Mouse (Mus musculus): ENCODE results near the gene Taf9. TPM values are rescaled to one million over a fixed set of nuclear protein-coding genes. Genes with fewer than 3 reads are reported as not detected.

Taf9 gene
- polyA plus RNA-seq, 1 experiment from 2014 or later = 29.3 TPM

GRCm38 (mm10) chr13:100622241-100622640 is 29.1 kb upstream of the Taf9 start:
- Histone ChIP-seq H3K4me2 (no peak overlapping the region), H3K27ac (no peak overlapping the region), H3K9ac (no peak overlapping the region), H3K36me3 (replicated peaks) (peaks cover 53% of the 10 kb centered on the region), H3K27me3 (peaks cover 5% of the 10 kb centered on the region; the same call in 1 of the 2 replicates), H3K9me3 (no peaks in the 10 kb centered on the region), H3K4me3 (replicated peaks) (no peak overlapping the region), H3K4me1 (no peaks in the 10 kb centered on the region)
- WGBS = 90% methylated on average over 4 of the region's 4 CpGs
- no peak for ATAC-seq (ENCODE audit: low FRiP score)

DNA sequence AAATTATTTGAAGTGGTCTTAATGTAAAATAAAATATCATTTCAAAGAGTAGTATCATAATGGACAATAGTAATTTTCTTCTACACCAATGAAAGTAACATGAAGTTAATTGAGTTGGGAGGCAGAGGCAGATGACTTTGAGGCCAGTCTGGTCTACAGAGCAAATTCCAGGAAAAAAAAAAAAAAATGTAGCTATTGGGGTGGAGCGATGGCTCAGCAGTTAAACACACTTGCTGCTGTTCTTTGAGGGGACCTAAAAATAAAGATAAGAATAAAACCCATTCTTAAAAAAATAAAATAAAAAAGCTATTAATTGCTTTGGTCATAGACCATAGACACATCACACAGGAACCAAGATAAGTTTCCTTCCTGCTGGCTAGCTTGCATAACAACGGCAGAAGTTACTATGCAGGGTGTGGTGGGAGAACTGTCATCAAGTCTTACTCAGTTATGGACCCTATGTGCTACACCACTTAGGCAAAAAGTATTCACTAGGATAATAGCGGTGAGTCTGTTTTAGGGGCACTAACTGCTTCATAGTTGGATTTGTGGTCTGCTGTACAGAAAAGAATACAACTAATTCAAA is 17.2 kb upstream of the Taf9 start:
- Histone ChIP-seq H3K4me1 (no peaks in the 10 kb centered on the region), H3K27ac (no peak overlapping the region), H3K9me3 (no peaks in the 10 kb centered on the region), H3K27me3 (no peaks in the 10 kb centered on the region), H3K36me3 (replicated peaks) (peaks cover 56% of the 10 kb centered on the region), H3K9ac (no peak overlapping the region), H3K4me2 (no peak overlapping the region), H3K4me3 (replicated peaks) (no peak overlapping the region)
- no peak for ATAC-seq (ENCODE audit: low FRiP score)
- WGBS = 97% methylated on average over 3 of the region's 3 CpGs

GRCm38 (mm10) chr13:100642471-100643209 is 8.7 kb upstream of the Taf9 start:
- no peaks in the 10 kb centered on the region for H3K4me1 ChIP-seq
- H3K9me3 ChIP-seq = no peaks in the 10 kb centered on the region
- no peak overlapping the region for H3K4me3 ChIP-seq (replicated peaks)
- H3K4me2 ChIP-seq = no peak overlapping the region
- no peak for ATAC-seq (ENCODE audit: low FRiP score)
- H3K9ac ChIP-seq = no peak overlapping the region
- H3K36me3 ChIP-seq (replicated peaks) = peaks cover 64% of the 10 kb centered on the region
- H3K27ac ChIP-seq = no peak overlapping the region
- no peaks in the 10 kb centered on the region for H3K27me3 ChIP-seq
- WGBS = 94% methylated on average over 4 of the region's 4 CpGs

DNA sequence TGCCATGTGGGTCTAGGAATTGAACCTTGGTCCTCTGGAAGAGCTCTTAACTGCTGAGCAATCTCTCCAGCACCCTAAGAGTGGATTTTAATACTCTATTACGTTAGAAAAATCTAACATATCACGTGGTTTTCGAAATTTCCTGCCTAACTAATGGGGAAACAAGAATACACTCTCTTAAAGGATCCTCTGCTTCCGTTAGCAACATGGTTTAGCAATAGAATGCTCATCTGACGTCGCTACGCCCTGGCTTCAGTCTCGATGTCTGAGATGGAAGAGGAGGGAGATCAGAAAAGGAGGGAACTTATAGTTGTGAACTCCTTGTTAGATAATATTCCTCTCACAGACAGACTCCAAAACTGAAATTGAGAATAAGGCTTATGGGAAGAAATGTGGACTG is 3.2 kb upstream of the Taf9 start:
- no peak overlapping the region for H3K9ac ChIP-seq
- no peak overlapping the region for H3K27ac ChIP-seq
- H3K27me3 ChIP-seq = no peaks in the 10 kb centered on the region
- no peaks in the 10 kb centered on the region for H3K9me3 ChIP-seq
- peaks cover 10% of the 10 kb centered on the region for H3K4me1 ChIP-seq
- peaks cover 29% of the 10 kb centered on the region for H3K36me3 ChIP-seq (replicated peaks)
- H3K4me3 ChIP-seq (replicated peaks) = no peak overlapping the region
- no peak overlapping the region for H3K4me2 ChIP-seq
- no peak for ATAC-seq (ENCODE audit: low FRiP score)
- 95% methylated on average over 8 of the region's 8 CpGs for WGBS

DNA sequence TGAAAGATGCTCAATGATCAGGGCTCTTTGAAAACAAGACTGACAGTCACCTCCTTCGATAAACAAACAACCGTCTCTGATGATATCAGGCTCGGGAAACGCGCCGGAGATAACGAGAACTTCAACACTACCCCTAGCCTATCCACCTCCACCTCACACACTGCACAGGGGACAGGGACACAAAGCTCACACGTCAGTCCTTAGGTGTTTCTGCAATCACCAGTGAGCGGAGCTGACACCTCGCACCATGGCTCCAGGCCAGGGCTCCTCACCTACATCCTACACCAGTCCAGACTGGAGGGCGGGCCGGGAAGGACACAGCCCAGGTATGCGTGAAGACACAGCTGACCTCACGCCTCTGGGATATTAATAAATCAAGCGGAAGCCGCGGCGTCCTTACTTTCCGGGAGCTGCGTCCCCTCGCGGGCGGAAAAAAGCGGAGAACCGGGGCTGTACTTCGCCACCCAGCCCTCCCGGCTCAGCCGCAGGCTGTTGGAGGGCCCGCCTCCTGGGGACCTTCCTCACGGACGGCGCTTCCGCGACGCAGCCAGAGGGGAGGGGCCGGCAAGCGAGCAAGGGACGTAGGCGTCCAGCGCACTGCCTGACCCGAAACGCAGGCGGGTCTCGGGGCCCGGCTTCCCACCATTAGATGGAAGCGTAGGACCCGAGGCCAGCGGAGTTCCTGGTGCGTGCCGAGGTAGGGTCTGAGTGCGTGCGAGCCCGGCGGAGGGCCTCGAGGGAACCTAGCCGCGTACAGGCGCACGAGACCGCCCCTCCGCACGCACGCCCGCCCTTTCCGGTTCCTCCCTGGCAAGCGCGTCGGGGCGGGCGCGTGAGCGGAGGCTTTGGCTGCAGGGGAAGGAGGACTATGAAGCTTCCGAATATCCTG is 585 bp upstream of the Taf9 start, which contains the start of the genes Ak6 and Rad17:
Gene Ak6, plus strand, starts transcription at position 430 of the 889 bp plus-strand sequence.
Gene Rad17, minus strand, starts transcription at position 502 of the 889 bp plus-strand sequence.
- WGBS = under 1% methylated on average over 64 of the region's 73 CpGs
- H3K9ac ChIP-seq = peak within 1 kb of the TSS; percentile 90
- H3K4me1 ChIP-seq = peaks cover 10% of the 10 kb centered on the region
- H3K4me2 ChIP-seq = peak within 1 kb of the TSS; percentile 76
- no peaks in the 10 kb centered on the region for H3K9me3 ChIP-seq
- H3K4me3 ChIP-seq (replicated peaks) = peak within 1 kb of the TSS; percentile 93
- peak within 1 kb of the TSS; percentile 97 for H3K27ac ChIP-seq
- peaks cover 18% of the 10 kb centered on the region for H3K36me3 ChIP-seq (replicated peaks)
- H3K27me3 ChIP-seq = no peaks in the 10 kb centered on the region
- peak; percentile 98 for ATAC-seq (ENCODE audit: low FRiP score)

DNA sequence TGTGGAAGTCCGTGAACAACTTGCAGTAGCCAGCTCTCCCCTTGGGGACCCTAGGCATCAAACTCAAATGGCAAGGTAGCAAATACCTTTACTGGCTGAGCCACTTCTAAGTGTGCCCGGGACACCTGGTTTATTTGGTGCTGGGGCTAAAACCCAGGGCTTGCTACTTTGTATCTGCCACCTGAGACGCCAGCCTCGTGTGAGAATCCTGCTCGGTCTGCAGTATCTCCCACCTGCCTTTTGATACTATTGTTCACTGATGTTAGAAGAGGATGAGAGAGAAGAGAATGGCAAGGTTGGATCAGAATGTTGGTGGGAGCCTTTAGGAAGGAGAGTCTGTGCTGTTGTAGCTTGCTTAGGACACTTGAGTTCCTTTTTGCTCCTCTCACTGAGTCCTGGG is 6.7 kb downstream of the Taf9 start:
- Histone ChIP-seq H3K4me1 (no peaks in the 10 kb centered on the region), H3K27me3 (no peaks in the 10 kb centered on the region), H3K27ac (no peak overlapping the region), H3K36me3 (replicated peaks) (peaks cover 8% of the 10 kb centered on the region; the same call in 1 of the 2 replicates), H3K9me3 (no peaks in the 10 kb centered on the region), H3K9ac (no peak overlapping the region), H3K4me3 (replicated peaks) (no peak overlapping the region), H3K4me2 (no peak overlapping the region)
- WGBS = 94% methylated on average over 5 of the region's 5 CpGs
- ATAC-seq (ENCODE audit: low FRiP score) = no peak

GRCm38 (mm10) chr13:100659864-100660456 is 8.6 kb downstream of the Taf9 start:
- Histone ChIP-seq H3K9ac (no peak overlapping the region), H3K27ac (no peak overlapping the region), H3K4me2 (no peak overlapping the region), H3K4me3 (replicated peaks) (no peak overlapping the region), H3K4me1 (no peaks in the 10 kb centered on the region), H3K27me3 (no peaks in the 10 kb centered on the region), H3K36me3 (replicated peaks) (peaks cover 17% of the 10 kb centered on the region), H3K9me3 (no peaks in the 10 kb centered on the region)
- 48% methylated on average over 4 of the region's 4 CpGs for WGBS
- ATAC-seq (ENCODE audit: low FRiP score) = no peak

DNA sequence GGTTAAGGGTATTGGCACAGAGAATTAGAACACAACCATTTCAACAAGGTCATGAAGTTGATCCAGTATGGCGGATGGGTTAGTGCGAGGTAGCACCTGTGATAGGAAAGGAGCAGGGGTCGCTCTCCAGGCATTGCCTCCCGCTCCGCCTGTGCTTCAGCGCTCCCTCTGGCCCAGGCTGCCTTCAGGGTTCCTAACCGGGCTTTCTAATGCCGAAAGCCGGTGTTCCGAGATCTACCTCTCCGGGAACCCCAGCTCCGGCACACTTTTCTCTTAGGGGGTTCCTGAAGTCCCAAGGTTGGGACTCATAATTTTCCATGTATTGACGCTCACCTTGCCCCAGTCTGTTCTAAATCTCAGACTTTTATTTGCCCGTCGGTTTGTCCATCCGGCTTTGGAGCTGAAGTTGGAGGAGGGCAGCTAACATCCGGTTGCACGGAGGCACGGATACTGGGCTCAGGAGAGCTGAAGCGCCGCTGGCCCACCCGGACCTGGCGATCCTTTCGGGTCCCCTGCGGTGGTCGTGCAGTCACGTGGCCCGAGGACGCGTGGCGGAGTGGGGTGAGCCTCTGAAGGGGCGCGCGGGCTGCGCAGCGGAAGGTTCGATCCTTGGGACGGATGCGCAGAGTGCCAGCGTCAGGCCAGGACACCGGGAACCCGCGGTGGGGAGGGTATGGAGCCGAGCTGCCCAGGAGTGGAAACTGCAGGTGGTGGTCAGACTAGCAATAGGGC is 18.1 kb downstream of the Taf9 start, which contains the start of gene Ccdc125:
Gene Ccdc125, plus strand, starts transcription at position 427 of the 732 bp plus-strand sequence.
- H3K4me1 ChIP-seq = peaks cover 4% of the 10 kb centered on the region; the same call in 1 of the 2 replicates
- under 1% methylated on average over 44 of the region's 44 CpGs for WGBS
- H3K4me2 ChIP-seq = peak within 1 kb of the TSS; percentile 85
- H3K27ac ChIP-seq = no peak within 1 kb of the TSS
- H3K27me3 ChIP-seq = no peaks in the 10 kb centered on the region
- ATAC-seq (ENCODE audit: low FRiP score) = peak; percentile 79
- H3K4me3 ChIP-seq (replicated peaks) = peak within 1 kb of the TSS; percentile 59
- H3K9ac ChIP-seq = peak within 1 kb of the TSS; percentile 60
- no peaks in the 10 kb centered on the region for H3K9me3 ChIP-seq
- H3K36me3 ChIP-seq (replicated peaks) = peaks cover 15% of the 10 kb centered on the region

GRCm38 (mm10) chr13:100670181-100670741 is 18.9 kb downstream of the Taf9 start:
- Histone ChIP-seq H3K9ac (peak overlapping the region; percentile 60; the same call in 1 of the 2 replicates), H3K4me3 (replicated peaks) (peak overlapping the region; percentile 59), H3K4me1 (peaks cover 4% of the 10 kb centered on the region; the same call in 1 of the 2 replicates), H3K9me3 (no peaks in the 10 kb centered on the region), H3K4me2 (peak overlapping the region; percentile 85), H3K36me3 (replicated peaks) (peaks cover 12% of the 10 kb centered on the region), H3K27ac (no peak overlapping the region), H3K27me3 (no peaks in the 10 kb centered on the region)
- no peak for ATAC-seq (ENCODE audit: low FRiP score)
- WGBS = 63% methylated on average over 9 of the region's 9 CpGs

DNA sequence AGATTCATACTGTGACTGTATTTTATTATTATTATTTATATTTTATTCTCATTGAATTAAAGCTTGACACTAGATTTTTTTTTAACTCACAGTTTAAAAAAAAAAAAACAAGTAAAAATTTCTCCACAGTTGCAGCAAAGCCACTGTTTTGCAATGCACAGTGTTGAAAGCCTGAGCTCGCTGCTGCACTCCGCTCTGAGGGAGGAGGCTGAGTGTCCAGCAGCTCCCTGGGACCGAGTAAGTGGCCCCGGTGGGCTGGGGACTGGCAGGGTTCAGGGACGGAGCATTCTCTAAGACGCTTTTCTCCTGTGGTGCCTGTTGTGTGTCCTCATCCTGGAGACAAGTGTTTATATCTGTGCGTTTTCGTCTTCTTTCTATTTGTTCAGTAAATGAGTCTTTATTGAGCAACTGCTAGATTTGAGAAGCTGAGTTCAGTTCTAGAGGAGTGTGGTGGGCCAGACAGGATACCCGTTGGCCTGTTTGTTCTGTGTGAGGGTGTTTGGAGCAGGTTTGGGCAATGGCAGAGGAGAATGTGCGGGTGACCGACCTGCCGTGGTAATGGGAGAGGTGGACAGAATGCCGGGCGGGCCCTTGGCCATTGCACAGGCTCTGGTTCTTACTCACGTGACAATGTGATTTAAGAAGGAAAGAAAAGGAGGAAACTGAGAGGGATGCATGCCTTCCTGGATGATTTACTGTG is 24.7 kb downstream of the Taf9 start:
- no peaks in the 10 kb centered on the region for H3K4me1 ChIP-seq
- WGBS = 91% methylated on average over 15 of the region's 15 CpGs
- no peak overlapping the region for H3K9ac ChIP-seq
- H3K27me3 ChIP-seq = no peaks in the 10 kb centered on the region
- H3K27ac ChIP-seq = no peak overlapping the region
- H3K36me3 ChIP-seq (replicated peaks) = no peaks in the 10 kb centered on the region
- H3K4me3 ChIP-seq (replicated peaks) = no peak overlapping the region
- no peak overlapping the region for H3K4me2 ChIP-seq
- no peaks in the 10 kb centered on the region for H3K9me3 ChIP-seq
- ATAC-seq (ENCODE audit: low FRiP score) = no peak

- Histone ChIP-seq H3K9me3 (no peaks in the 10 kb centered on the region), H3K9ac (no peak overlapping the region), H3K27me3 (no peaks in the 10 kb centered on the region), H3K27ac (no peak overlapping the region), H3K4me1 (no peaks in the 10 kb centered on the region), H3K4me2 (no peak overlapping the region), H3K4me3 (replicated peaks) (no peak overlapping the region), H3K36me3 (replicated peaks) (no peaks in the 10 kb centered on the region)
- 91% methylated on average over 8 of the region's 8 CpGs for WGBS
- no peak for ATAC-seq (ENCODE audit: low FRiP score)
Observed at GRCm38 (mm10) chr13:100681615-100682014, 30.2 kb downstream of the Taf9 start.

Data from forebrain, embryonic 12.5 days (tissue).